ENCODE assay signal across 15 mouse cellular contexts in the genomic region with DNA sequence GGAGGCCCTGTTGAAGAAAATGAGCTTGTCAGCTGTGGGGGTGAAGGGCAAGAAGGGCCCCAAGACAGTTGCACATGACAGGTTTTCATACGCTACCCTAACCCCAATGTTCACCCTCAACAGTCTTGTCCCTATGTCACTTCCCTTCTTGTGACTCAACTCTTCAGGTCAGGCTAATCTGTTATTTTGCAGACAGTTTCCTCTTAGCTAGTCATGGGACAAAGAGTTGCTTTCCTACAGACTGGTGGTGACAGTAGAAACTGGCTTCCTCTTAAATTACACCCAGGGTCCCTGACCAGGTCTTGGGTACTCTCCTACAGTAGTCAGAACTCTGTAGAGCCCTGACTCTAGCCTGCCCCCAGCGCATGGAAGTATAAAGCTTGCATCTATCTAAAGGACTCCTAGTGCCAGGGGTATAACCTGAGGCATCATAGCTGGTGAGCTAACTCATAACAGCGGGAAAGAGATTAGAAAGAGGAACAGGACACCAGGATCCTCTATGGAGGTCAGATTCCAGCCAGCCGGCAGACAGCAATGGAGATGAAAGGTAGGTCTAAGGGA. TPM values are rescaled to one million over a fixed set of nuclear protein-coding genes. Genes with fewer than 3 reads are reported as not detected.
A peak's percentile ranks its signal among the peaks of the same experiment; 100 is the strongest.
DNase-seq lines count a peak whose midpoint lies in the region; ATAC-seq and TF ChIP-seq lines count a peak whose summit lies in the region.
"Had no signal": no experiment of that assay in that cellular context is flagged by ENCODE, and none has a peak within 500 bp of the region (broad histone marks: within the 10 kb centered on the region; RNA-seq: fewer than 3 reads in every experiment).

No protein-coding gene starts in this region.

- peak overlapping the region; percentile 61; the same call in 1 of the 2 replicates for H3K27ac ChIP-seq in layer of hippocampus, adult 2 months
- peak overlapping the region; percentile 63 for H3K27ac ChIP-seq in intestine, embryonic 16.5 days (ENCODE audit: low read length)
- peak overlapping the region; percentile 85 for H3K27ac ChIP-seq in stomach, postnatal 0 days (replicated peaks)
- H3K27ac ChIP-seq in midbrain, embryonic 11.5 days (ENCODE audit: low read depth, low read length): no peak overlapping the region
- no peak overlapping the region; the same call in 1 of the 2 replicates for H3K27ac ChIP-seq in thymus, adult 2 months (ENCODE audit: control insufficient read depth, insufficient read depth, low read length)
- H3K27ac ChIP-seq: embryonic facial prominence, embryonic 13.5 days; limb, embryonic 12.5 days had no signal

- H3K9me3 ChIP-seq in intestine, embryonic 16.5 days (ENCODE audit: control insufficient read depth, low read length): no peaks in the 10 kb centered on the region
- H3K9me3 ChIP-seq in stomach, postnatal 0 days (ENCODE audit: control insufficient read depth, low read length): no peaks in the 10 kb centered on the region
- no peaks in the 10 kb centered on the region for H3K9me3 ChIP-seq in midbrain, embryonic 11.5 days (ENCODE audit: control insufficient read depth, low read length)
- H3K9me3 ChIP-seq: embryonic facial prominence, embryonic 13.5 days; limb, embryonic 12.5 days had no signal

- H3K4me2 ChIP-seq in intestine, embryonic 16.5 days (ENCODE audit: low read depth, low read length): peak overlapping the region; percentile 45
- peak overlapping the region; percentile 44 for H3K4me2 ChIP-seq in stomach, postnatal 0 days (replicated peaks; ENCODE audit: low read depth)
- no peak overlapping the region for H3K4me2 ChIP-seq in midbrain, embryonic 11.5 days
- H3K4me2 ChIP-seq: embryonic facial prominence, embryonic 13.5 days; limb, embryonic 12.5 days had no signal

- H3K4me3 ChIP-seq in layer of hippocampus, adult 2 months: no peak overlapping the region
- H3K4me3 ChIP-seq in intestine, embryonic 16.5 days (ENCODE audit: low read length): peak overlapping the region; percentile 40
- H3K4me3 ChIP-seq in stomach, postnatal 0 days (ENCODE audit: low read depth, low read length): peak overlapping the region; percentile 39
- H3K4me3 ChIP-seq in midbrain, embryonic 11.5 days (ENCODE audit: low read depth, low read length): no peak overlapping the region
- H3K4me3 ChIP-seq in thymus, adult 2 months (ENCODE audit: control insufficient read depth, insufficient read depth, low read length): no peak overlapping the region
- H3K4me3 ChIP-seq: embryonic facial prominence, embryonic 13.5 days; limb, embryonic 12.5 days had no signal

- no peak for TF ChIP-seq CTCF in layer of hippocampus, adult 2 months (conservative IDR thresholded peaks at IDR 0.05)
- TF ChIP-seq CTCF in stomach, postnatal 0 days (IDR thresholded peaks at IDR 0.05; ENCODE audit: low read depth): peak; percentile 57
- TF ChIP-seq CTCF in thymus, adult 2 months (IDR thresholded peaks at IDR 0.05; ENCODE audit: borderline replicate concordance, control insufficient read depth, extremely low read depth, insufficient read depth, low read length, poor library complexity): no peak

- H3K36me3 ChIP-seq in intestine, embryonic 16.5 days (ENCODE audit: control insufficient read depth, insufficient read depth, low read length): no peaks in the 10 kb centered on the region
- no peaks in the 10 kb centered on the region for H3K36me3 ChIP-seq in stomach, postnatal 0 days (ENCODE audit: control insufficient read depth, insufficient read depth, low read length)
- H3K36me3 ChIP-seq in midbrain, embryonic 11.5 days (ENCODE audit: control insufficient read depth, insufficient read depth, low read length): no peaks in the 10 kb centered on the region
- H3K36me3 ChIP-seq in thymus, adult 2 months (ENCODE audit: control insufficient read depth, insufficient read depth, low read length): no peaks in the 10 kb centered on the region
- H3K36me3 ChIP-seq: limb, embryonic 12.5 days had no signal

- no peak for DNase-seq in layer of hippocampus, adult 2 months (ENCODE audit: low spot score in 2 of 2)
- DNase-seq in layer of hippocampus, adult 18-20 months (ENCODE audit: low spot score in 2 of 2): no peak
- peak; percentile 72 for DNase-seq in stomach, postnatal 0 days (ENCODE audit: low spot score)
- DNase-seq in midbrain, embryonic 11.5 days (ENCODE audit: low spot score, missing footprints): no peak
- DNase-seq in thymus, adult 2 months: no peak
- no peak for DNase-seq in cerebellum, postnatal 10 days
- DNase-seq: cerebellum, postnatal 36 days; heart, postnatal 14 days; kidney, postnatal 36 days; lung, postnatal 14 days; thymus, postnatal 25 days had no signal

- TF ChIP-seq POLR2A in thymus, adult 2 months (IDR thresholded peaks at IDR 0.05; ENCODE audit: control insufficient read depth, extremely low read depth, insufficient read depth, low read length, poor library complexity): no peak

- peak overlapping the region; percentile 59 for H3K9ac ChIP-seq in intestine, embryonic 16.5 days (ENCODE audit: low read depth, low read length)
- H3K9ac ChIP-seq in stomach, postnatal 0 days (ENCODE audit: low read length): peak overlapping the region; percentile 58
- no peak overlapping the region for H3K9ac ChIP-seq in midbrain, embryonic 11.5 days (ENCODE audit: low read length)
- H3K9ac ChIP-seq: embryonic facial prominence, embryonic 13.5 days; limb, embryonic 12.5 days had no signal

- TF ChIP-seq EP300 in stomach, postnatal 0 days (optimal IDR thresholded peaks at IDR 0.05): no peak

- no peaks in the 10 kb centered on the region for H3K27me3 ChIP-seq in intestine, embryonic 16.5 days (replicated peaks; ENCODE audit: control insufficient read depth, insufficient read depth, low read length)
- H3K27me3 ChIP-seq in stomach, postnatal 0 days (ENCODE audit: control insufficient read depth, insufficient read depth, low read length): no peaks in the 10 kb centered on the region
- no peaks in the 10 kb centered on the region for H3K27me3 ChIP-seq in midbrain, embryonic 11.5 days (ENCODE audit: control insufficient read depth, insufficient read depth, low read length)
- H3K27me3 ChIP-seq in thymus, adult 2 months (ENCODE audit: control insufficient read depth, insufficient read depth, low read length): no peaks in the 10 kb centered on the region
- H3K27me3 ChIP-seq: embryonic facial prominence, embryonic 13.5 days; limb, embryonic 12.5 days had no signal

- peaks cover 31% of the 10 kb centered on the region for H3K4me1 ChIP-seq in intestine, embryonic 16.5 days (ENCODE audit: control insufficient read depth, insufficient read depth, low read length)
- no peaks in the 10 kb centered on the region; the same call in none of the 2 replicates for H3K4me1 ChIP-seq in stomach, postnatal 0 days (replicated peaks; ENCODE audit: control insufficient read depth, insufficient read depth)
- H3K4me1 ChIP-seq in midbrain, embryonic 11.5 days (ENCODE audit: control insufficient read depth, insufficient read depth, low read length): no peaks in the 10 kb centered on the region
- 0 out of 2 replicates have a peak, but pooled peaks cover 2% of the 10 kb centered on the region for H3K4me1 ChIP-seq in thymus, adult 2 months (replicated peaks; ENCODE audit: control insufficient read depth, insufficient read depth, low read length)

- 64% methylated on average over 4 of the region's 4 CpGs for WGBS in intestine, embryonic 16.5 days
- WGBS in stomach, postnatal 0 days: 75% methylated on average over 4 of the region's 4 CpGs
- 91% methylated on average over 4 of the region's 4 CpGs for WGBS in midbrain, embryonic 11.5 days
- 85% methylated on average over 4 of the region's 4 CpGs for WGBS in thymus, adult 2 months

- ATAC-seq in intestine, embryonic 16.5 days: peak; percentile 24; the same call in 1 of the 2 replicates
- ATAC-seq in megakaryocyte, adult 5-6 weeks (ENCODE audit: poor library complexity, severe bottlenecking): peak; percentile 71
- peak; percentile 36 for ATAC-seq in stomach, postnatal 0 days (ENCODE audit: low FRiP score, low TSS enrichment)
- no peak for ATAC-seq in midbrain, embryonic 11.5 days (ENCODE audit: low FRiP score)

RNA-seq across cellular contexts. Expression of a gene that starts 55.3 kb away (rescaled TPM):
- total RNA-seq in layer of hippocampus, adult 2 months (2021): 100 to 1,000 TPM; 254 to 266 TPM
- 100 to 1,000 TPM; 232 to 260 TPM for total RNA-seq in layer of hippocampus, adult 18-20 months (2021)
- 4.0 and 4.4 TPM in 2 replicates for polyA plus RNA-seq in intestine, embryonic 16.5 days (2015; fragmentation: Nextera tagmentation; extraction: Ambion mirVana)
- total RNA-seq in megakaryocyte, adult 5-6 weeks (2015): 0.87 TPM in 1 of 2 replicates, not detected in the other
- not detected in 2 replicates for total RNA-seq in megakaryocyte, adult 5-6 weeks (2017)
- 2.0 and 2.9 TPM in 2 replicates for polyA plus RNA-seq in stomach, postnatal 0 days (2015; fragmentation: Nextera tagmentation; extraction: Ambion mirVana)
- polyA plus RNA-seq in midbrain, embryonic 11.5 days (2014; fragmentation: Nextera tagmentation; extraction: Ambion mirVana): 18.6 and 21.2 TPM in 2 replicates
- polyA plus RNA-seq in thymus, adult 2 months (2012; rRNA removed): 1.3 and 1.5 TPM in 2 replicates

Comparison
In these comparisons a context has a peak if more than half of its experiments do, and no peak if none do; other contexts are left out.
1. H3K27ac ChIP-seq: peak in layer of hippocampus, adult 2 months (single experiment), intestine, embryonic 16.5 days (single experiment) and stomach, postnatal 0 days (single experiment); none in midbrain, embryonic 11.5 days (single experiment) and thymus, adult 2 months (single experiment).
2. H3K4me3 ChIP-seq: peak in intestine, embryonic 16.5 days (single experiment) and stomach, postnatal 0 days (single experiment); none in layer of hippocampus, adult 2 months (single experiment), midbrain, embryonic 11.5 days (single experiment) and thymus, adult 2 months (single experiment).